Mouse (Mus musculus) heart, embryonic 11.5 days (tissue): ENCODE data around the gene Vmn2r28. TPM values are rescaled to one million over a fixed set of nuclear protein-coding genes. Genes with fewer than 3 reads are reported as not detected.
"Not testable (repeated sequence)": the region's sequence is repeated elsewhere in the genome, so short reads cannot be mapped to it uniquely, and the experiment has no call there.

Experiments
- ATAC-seq: fragments of 200-750 bp; cut with Nextera tagmentation; replicated peaks from 2 replicates; pipeline ENCODE4 v1.8.0; 2017; ENCODE audit warnings: moderate library complexity; ENCODE audit not compliant: insufficient number of reproducible peaks, low FRiP score, low TSS enrichment
- H3K27ac ChIP-seq: fragments of 300-500 bp; sonication (generic); 2 replicates; pipeline ENCODE4 v1.5.1; 2014; ENCODE audit warnings: mild to moderate bottlenecking, low read depth, low read length
- H3K27me3 ChIP-seq: fragments of 300-500 bp; sonication (generic); 2 replicates; pipeline ENCODE4 v1.6.1; 2014; ENCODE audit warnings: mild to moderate bottlenecking, low read length, mixed read lengths; ENCODE audit not compliant: control insufficient read depth, insufficient read depth
- H3K36me3 ChIP-seq: fragments of 300-500 bp; sonication (generic); 2 replicates; pipeline ENCODE4 v1.6.1; 2014; ENCODE audit warnings: mild to moderate bottlenecking, low read length, moderate library complexity, mixed read lengths; ENCODE audit not compliant: control insufficient read depth, insufficient read depth
- H3K4me1 ChIP-seq: fragments of 300-500 bp; sonication (generic); 2 replicates; pipeline ENCODE4 v1.6.1; 2014; ENCODE audit warnings: low read length; ENCODE audit not compliant: control insufficient read depth, insufficient read depth
- H3K4me2 ChIP-seq: fragments of 300-500 bp; sonication (generic); 2 replicates; pipeline ENCODE4 v1.6.1; 2014; ENCODE audit warnings: mild to moderate bottlenecking, moderate library complexity
- H3K4me3 ChIP-seq: fragments of 300-500 bp; sonication (generic); 2 replicates; pipeline ENCODE4 v1.5.1; 2014; ENCODE audit warnings: low read depth, low read length
- H3K9ac ChIP-seq: fragments of 300-500 bp; sonication (generic); 2 replicates; pipeline ENCODE4 v1.6.1; 2014; ENCODE audit warnings: mild to moderate bottlenecking, low read depth, low read length, moderate library complexity
- H3K9me3 ChIP-seq: fragments of 300-500 bp; sonication (generic); replicated peaks from 2 replicates; pipeline ENCODE4 v1.6.1; 2016; ENCODE audit warnings: low read length; ENCODE audit not compliant: control insufficient read depth
- WGBS: fragments of 180-500 bp; shearing (Covaris S2); extraction: QIAGEN DNeasy Blood & Tissue Kit; methylation state at CpG from one replicate; pipeline ENCODE4 v1.1.7; 2014; ENCODE audit not compliant: insufficient replicate concordance; 5-methylcytosine and 5-hydroxymethylcytosine counted together
- polyA plus RNA-seq: library from polyadenylated mRNA; unstranded; fragments of >200 nt; fragmentation: Nextera tagmentation; extraction: Ambion mirVana; gene quantifications from 2 replicates; pipeline ENCODE4 v1.2.1, GENCODE M21; 2014

The Vmn2r28 gene
- polyA plus RNA-seq, result not detected in 2 replicates

DNA sequence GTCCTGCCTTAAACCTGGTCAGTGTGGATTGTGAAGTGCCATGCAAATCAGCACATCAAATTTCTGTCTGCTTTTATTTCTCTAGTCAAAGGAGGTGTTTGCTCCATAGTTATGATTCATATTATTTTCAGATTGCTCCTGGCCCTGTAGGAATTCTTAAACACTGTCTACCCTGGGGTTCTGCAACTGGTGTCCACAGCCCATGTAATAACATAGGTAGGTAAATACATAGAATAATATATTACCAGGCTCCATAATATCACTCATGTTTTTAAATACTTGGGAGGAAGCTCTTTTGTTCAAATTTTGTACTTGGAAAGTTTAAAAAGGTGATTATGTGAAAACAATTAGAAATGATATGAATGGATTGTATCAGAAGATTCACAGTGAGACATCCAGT is at the start of gene Vmn2r28:
Gene Vmn2r28 (minus strand): TSS at position 101 of the 400 bp plus-strand sequence.
- not testable (repeated sequence) for H3K9ac ChIP-seq, H3K4me2 ChIP-seq, ATAC-seq

DNA sequence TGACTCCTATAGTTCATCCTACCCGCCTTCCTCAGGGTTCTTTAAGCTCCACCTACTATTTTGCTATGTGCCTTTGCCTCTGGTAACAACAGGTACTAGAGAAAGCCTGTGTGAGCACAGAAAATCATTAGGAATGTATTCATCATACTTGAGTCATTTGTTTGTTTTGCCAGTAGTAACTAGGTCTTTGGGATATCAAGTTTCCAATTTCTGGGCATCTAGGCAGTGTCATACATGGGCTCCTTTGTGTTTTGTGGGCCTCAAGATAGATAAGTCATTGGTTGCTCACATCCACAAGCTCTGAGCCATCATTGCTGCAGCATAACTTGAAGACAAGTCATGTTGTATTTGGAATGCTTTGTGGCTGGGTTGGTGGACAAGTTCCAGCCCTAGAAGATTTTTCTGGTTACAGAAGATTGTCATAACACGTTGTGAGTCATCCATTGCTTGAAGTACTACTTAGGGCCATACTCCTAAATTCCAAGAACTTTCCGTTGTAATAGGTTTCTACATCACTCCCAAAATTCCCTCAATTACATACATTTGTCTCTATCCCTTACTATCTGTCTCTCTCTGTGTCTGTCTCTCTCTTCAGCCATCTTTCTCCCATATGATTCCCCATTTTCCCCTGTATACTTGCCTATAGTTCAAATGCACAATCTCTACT is 47.1 kb upstream of the Vmn2r28 start:
- H3K27me3 ChIP-seq, H3K4me2 ChIP-seq, H3K4me1 ChIP-seq, H3K9me3 ChIP-seq, ATAC-seq, H3K4me3 ChIP-seq, H3K9ac ChIP-seq, H3K36me3 ChIP-seq, H3K27ac ChIP-seq: not testable (repeated sequence)
- WGBS, result 53% methylated on average over 3 of the region's 3 CpGs

More for the DNA sequence above, at the start of gene Vmn2r28:
- not testable (repeated sequence) for H3K27ac ChIP-seq, H3K4me1 ChIP-seq, H3K4me3 ChIP-seq, H3K36me3 ChIP-seq, H3K9me3 ChIP-seq, H3K27me3 ChIP-seq

DNA sequence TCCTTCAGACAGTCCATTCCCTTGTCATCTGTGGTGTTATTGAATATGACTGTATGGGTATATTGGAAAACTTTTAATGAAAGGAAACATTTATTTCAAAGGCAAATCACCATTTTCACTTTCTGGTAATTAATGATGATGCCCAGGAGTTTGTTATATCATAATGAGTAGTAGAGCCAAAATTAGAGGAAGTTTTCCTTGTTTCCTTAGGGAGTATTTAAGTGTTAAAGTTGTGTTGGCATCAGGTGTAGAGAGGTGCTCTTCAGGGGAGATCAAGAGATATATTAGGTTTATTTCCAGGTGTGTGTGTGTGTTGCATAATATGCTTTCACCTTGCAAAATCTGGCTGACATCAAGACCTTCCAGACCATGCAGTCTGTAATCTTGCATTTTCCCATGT is 37.1 kb downstream of the Vmn2r28 start, which contains the start of gene Vmn1r59:
Gene Vmn1r59 (minus strand): TSS at position 101 of the 400 bp plus-strand sequence.
- H3K4me2 ChIP-seq, result no peak within 1 kb of the TSS
- H3K36me3 ChIP-seq, result no peaks in the 10 kb centered on the region
- H3K27me3 ChIP-seq, result no peaks in the 10 kb centered on the region
- H3K27ac ChIP-seq, result no peak within 1 kb of the TSS
- no peaks in the 10 kb centered on the region for H3K4me1 ChIP-seq
- H3K9me3 ChIP-seq, result peaks cover 21% of the 10 kb centered on the region
- H3K4me3 ChIP-seq, result no peak within 1 kb of the TSS
- H3K9ac ChIP-seq, result no peak within 1 kb of the TSS
- ATAC-seq, result no peak

- peaks cover 22% of the 10 kb centered on the region for H3K9me3 ChIP-seq
- H3K4me3 ChIP-seq, ATAC-seq, H3K9ac ChIP-seq, H3K4me2 ChIP-seq, H3K36me3 ChIP-seq, H3K27me3 ChIP-seq, H3K4me1 ChIP-seq, H3K27ac ChIP-seq: not testable (repeated sequence)
- WGBS, result 61% methylated on average over 3 of the region's 3 CpGs
Measured at GRCm38 (mm10) chr7:5454011-5454410, 39.7 kb downstream of the Vmn2r28 start.

GRCm38 (mm10) chr7:5448627-5449026 is 45.1 kb downstream of the Vmn2r28 start:
- no peak overlapping the region for H3K4me3 ChIP-seq
- H3K9ac ChIP-seq, result no peak overlapping the region
- no peak overlapping the region for H3K27ac ChIP-seq
- H3K4me1 ChIP-seq, result no peaks in the 10 kb centered on the region
- no peak overlapping the region for H3K4me2 ChIP-seq
- no peak for ATAC-seq
- 0 out of 2 replicates have a peak, but pooled peaks cover 5% of the 10 kb centered on the region for H3K9me3 ChIP-seq
- no peaks in the 10 kb centered on the region for H3K27me3 ChIP-seq
- H3K36me3 ChIP-seq, result no peaks in the 10 kb centered on the region

Other genes starting within 250 kb of the Vmn2r28 start
- gene Gm5065, start 143.4 kb downstream of the Vmn2r28 start, polyA plus RNA-seq, result not detected in 2 replicates
- not detected in 2 replicates for gene Nlrp2, start 142.9 kb downstream of the Vmn2r28 start, polyA plus RNA-seq
- gene Vmn1r58, start 80.6 kb downstream of the Vmn2r28 start, polyA plus RNA-seq, result not detected in 2 replicates
- gene Vmn1r59, start 37.2 kb downstream of the Vmn2r28 start, polyA plus RNA-seq, result not detected in 2 replicates
- gene Vmn1r60, start 53.4 kb upstream of the Vmn2r28 start, polyA plus RNA-seq, result not detected in 2 replicates
- not detected in 2 replicates for gene Vmn1r61, start 119.3 kb upstream of the Vmn2r28 start, polyA plus RNA-seq
- gene Vmn1r62, start 179.7 kb upstream of the Vmn2r28 start, polyA plus RNA-seq, result not detected in 2 replicates